Mouse (Mus musculus): Measurements from ENCODE around the gene Fank1. TPM values are rescaled to one million over a fixed set of nuclear protein-coding genes. Genes with fewer than 3 reads are reported as not detected.

The Fank1 gene
- polyA plus RNA-seq, 1 experiment from 2014 or later = 0.54 TPM

DNA sequence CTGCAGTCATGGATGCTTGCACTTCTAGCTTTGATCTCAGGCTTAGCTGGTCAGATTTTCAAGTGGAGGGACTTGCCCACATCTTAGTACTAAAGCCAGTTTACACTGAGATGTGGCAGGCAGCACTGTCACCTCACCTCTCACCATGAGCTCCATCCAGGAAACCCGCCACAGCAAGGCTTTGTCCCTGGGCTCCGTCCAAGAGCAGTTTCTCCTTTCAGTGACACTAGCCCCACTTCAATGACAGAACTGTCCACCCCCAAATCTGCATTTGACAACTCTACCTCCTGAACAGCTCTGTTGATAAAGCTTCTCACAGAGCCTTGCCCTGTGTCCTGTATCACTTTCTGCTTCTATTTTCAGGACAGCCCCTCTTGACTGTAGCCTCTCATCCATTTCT, 71.5 kb downstream of the Fank1 start:
- Histone ChIP-seq H3K4me3 (replicated peaks) (no peak overlapping the region), H3K9ac (no peak overlapping the region), H3K4me1 (no peaks in the 10 kb centered on the region), H3K4me2 (no peak overlapping the region), H3K36me3 (no peaks in the 10 kb centered on the region), H3K27me3 (replicated peaks) (no peaks in the 10 kb centered on the region), H3K27ac (no peak overlapping the region), H3K9me3 (no peaks in the 10 kb centered on the region)
- 79% methylated on average over 2 of the region's 2 CpGs for WGBS
- ATAC-seq (ENCODE audit: insufficient read depth, low FRiP score, low read depth) = no peak

DNA sequence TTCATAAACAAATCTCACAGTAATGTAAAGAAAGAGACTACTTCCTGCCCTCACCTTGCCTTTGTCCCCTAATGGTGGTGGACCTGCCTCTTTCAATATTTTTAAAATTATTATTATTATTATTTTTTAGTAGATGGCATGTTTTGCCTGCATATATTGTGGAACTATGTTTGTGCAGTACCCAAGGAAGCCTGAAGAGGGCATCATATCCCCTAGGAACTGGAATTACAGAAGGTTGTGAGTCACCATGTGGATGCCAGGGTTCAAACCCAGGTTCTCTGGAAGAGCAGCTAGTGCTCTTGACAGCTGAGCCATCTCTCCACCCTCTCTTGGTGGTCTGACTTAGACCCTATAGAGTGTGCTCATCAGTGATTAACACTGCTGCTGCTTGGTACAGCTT, 74.1 kb downstream of the Fank1 start:
- Histone ChIP-seq H3K9ac (no peak overlapping the region), H3K27ac (no peak overlapping the region), H3K4me1 (no peaks in the 10 kb centered on the region), H3K36me3 (no peaks in the 10 kb centered on the region), H3K9me3 (no peaks in the 10 kb centered on the region), H3K27me3 (replicated peaks) (no peaks in the 10 kb centered on the region), H3K4me2 (no peak overlapping the region), H3K4me3 (replicated peaks) (no peak overlapping the region)
- ATAC-seq (ENCODE audit: insufficient read depth, low FRiP score, low read depth) = no peak

DNA sequence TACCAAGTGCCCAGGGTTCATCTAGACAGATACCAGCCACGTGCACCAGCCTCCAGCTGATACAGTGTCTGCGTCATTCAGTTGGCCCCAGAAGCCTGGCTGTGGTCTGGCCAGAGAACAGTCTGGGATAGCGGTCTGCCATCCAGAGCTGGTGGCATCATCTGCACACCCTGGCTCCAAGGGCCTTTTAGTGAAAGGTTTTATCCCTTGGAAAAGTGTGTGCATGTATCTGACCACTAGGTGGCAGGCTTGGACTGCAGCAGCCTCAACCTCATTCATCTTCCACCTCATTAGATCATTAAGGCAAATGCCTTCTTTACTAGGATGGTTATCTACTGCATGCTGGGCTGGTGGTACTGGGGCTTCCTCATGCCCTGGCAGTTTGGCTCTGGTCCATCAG, 79.6 kb downstream of the Fank1 start:
- no peak overlapping the region for H3K4me2 ChIP-seq
- no peak overlapping the region for H3K27ac ChIP-seq
- no peaks in the 10 kb centered on the region for H3K36me3 ChIP-seq
- no peaks in the 10 kb centered on the region for H3K27me3 ChIP-seq (replicated peaks)
- no peaks in the 10 kb centered on the region for H3K4me1 ChIP-seq
- H3K9me3 ChIP-seq = no peaks in the 10 kb centered on the region
- 0 out of 2 replicates have a peak, but pooled peaks have one; percentile 50 for ATAC-seq (ENCODE audit: insufficient read depth, low FRiP score, low read depth)
- 19% methylated on average over 3 of the region's 3 CpGs for WGBS
- H3K4me3 ChIP-seq (replicated peaks) = no peak overlapping the region
- no peak overlapping the region for H3K9ac ChIP-seq

DNA sequence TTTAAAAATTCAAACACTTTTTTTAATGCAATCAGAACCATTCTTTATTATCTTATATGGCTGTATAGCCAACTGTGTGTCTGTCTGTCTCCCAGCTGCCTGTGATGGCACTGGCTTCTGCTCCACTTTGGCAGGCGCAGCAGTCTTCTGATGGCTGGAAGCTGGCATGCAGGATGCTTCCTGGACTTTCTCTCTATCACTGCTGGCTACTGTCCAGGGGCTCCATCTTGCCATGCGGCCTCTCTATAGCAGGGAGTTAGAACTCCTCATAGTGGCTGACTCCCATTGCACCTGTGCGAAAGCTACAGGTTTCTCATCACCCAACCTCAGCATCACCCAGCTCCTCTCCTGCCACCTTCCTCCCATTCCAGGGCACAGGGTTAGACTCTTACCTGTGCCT, 81.8 kb downstream of the Fank1 start:
- Histone ChIP-seq H3K4me3 (replicated peaks) (no peak overlapping the region), H3K9ac (no peak overlapping the region), H3K4me1 (no peaks in the 10 kb centered on the region), H3K9me3 (no peaks in the 10 kb centered on the region), H3K27me3 (replicated peaks) (no peaks in the 10 kb centered on the region), H3K36me3 (no peaks in the 10 kb centered on the region), H3K27ac (no peak overlapping the region), H3K4me2 (no peak overlapping the region)
- ATAC-seq (ENCODE audit: insufficient read depth, low FRiP score, low read depth) = no peak
- WGBS = 87% methylated on average over 3 of the region's 3 CpGs

DNA sequence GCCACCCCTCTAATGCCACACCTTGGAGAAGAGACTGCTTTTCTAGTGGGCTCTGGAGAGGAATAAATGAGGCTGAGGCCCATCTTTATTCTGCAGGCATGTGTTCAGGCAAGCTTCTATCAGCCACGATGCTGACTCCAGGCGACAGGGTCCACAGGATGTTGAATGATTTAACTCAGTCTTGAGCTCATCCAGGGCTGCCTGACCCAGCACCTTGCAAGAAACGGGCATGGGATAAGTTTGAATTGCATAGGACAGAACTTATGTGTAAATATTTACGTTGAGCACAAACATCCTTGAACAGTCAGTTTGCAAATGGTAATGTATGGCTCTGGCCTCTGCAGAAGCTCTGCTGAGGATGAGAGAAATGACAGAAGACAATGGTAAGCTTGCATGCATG, 82.9 kb downstream of the Fank1 start:
- no peak for ATAC-seq (ENCODE audit: insufficient read depth, low FRiP score, low read depth)
- Histone ChIP-seq H3K4me1 (no peaks in the 10 kb centered on the region), H3K27me3 (replicated peaks) (no peaks in the 10 kb centered on the region), H3K4me3 (replicated peaks) (no peak overlapping the region), H3K27ac (no peak overlapping the region), H3K9me3 (no peaks in the 10 kb centered on the region), H3K9ac (no peak overlapping the region), H3K4me2 (no peak overlapping the region), H3K36me3 (no peaks in the 10 kb centered on the region)
- 30% methylated on average over 4 of the region's 4 CpGs for WGBS

DNA sequence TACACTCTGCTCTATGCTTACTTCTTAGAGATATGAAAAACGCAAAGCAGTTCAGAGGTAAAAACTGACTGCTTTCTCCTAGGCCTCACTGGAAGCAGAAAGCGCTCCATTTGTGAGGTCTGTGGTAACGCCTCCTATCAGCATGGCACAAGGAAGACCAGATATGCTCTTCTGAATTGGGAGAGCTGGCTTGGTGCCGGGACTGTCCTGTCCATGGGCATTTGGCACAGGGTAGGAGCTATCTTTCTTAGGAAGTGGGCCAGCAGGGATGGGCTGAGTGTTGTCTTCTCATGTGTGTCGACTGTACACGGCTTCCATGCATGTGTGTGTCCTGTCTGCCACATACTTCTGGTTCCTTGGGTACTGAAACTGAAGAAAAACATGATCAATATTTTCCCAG, 85.6 kb downstream of the Fank1 start:
- Histone ChIP-seq H3K4me1 (no peaks in the 10 kb centered on the region), H3K9ac (no peak overlapping the region), H3K4me2 (no peak overlapping the region), H3K27ac (no peak overlapping the region), H3K9me3 (no peaks in the 10 kb centered on the region), H3K4me3 (replicated peaks) (no peak overlapping the region), H3K36me3 (no peaks in the 10 kb centered on the region), H3K27me3 (replicated peaks) (no peaks in the 10 kb centered on the region)
- 88% methylated on average over 6 of the region's 6 CpGs for WGBS
- ATAC-seq (ENCODE audit: insufficient read depth, low FRiP score, low read depth) = no peak

DNA sequence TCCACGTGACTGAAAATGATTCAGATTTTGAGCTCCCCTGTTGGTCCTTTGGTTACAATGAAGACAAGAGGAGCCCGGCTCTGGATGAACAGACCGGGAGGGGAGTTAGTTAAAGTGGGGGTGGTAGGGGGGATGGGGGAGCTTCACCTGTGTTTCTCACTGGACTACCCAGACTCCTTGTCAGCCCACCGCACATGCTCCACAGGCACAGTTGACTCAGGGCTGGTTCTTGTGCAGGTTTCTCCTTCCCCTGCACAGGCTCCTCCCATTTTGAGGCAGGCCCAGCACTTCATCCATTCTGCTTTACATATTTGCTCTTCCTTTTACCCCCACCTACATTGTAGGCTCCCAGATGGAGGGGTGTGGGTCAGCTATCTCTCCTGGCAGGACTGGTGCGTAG, 86.1 kb downstream of the Fank1 start:
- 81% methylated on average over 5 of the region's 5 CpGs for WGBS
- no peak overlapping the region for H3K9ac ChIP-seq
- no peaks in the 10 kb centered on the region for H3K4me1 ChIP-seq
- no peak overlapping the region for H3K27ac ChIP-seq
- no peak overlapping the region for H3K4me3 ChIP-seq (replicated peaks)
- no peaks in the 10 kb centered on the region for H3K36me3 ChIP-seq
- no peaks in the 10 kb centered on the region for H3K9me3 ChIP-seq
- H3K27me3 ChIP-seq (replicated peaks) = no peaks in the 10 kb centered on the region
- H3K4me2 ChIP-seq = no peak overlapping the region
- no peak for ATAC-seq (ENCODE audit: insufficient read depth, low FRiP score, low read depth)

DNA sequence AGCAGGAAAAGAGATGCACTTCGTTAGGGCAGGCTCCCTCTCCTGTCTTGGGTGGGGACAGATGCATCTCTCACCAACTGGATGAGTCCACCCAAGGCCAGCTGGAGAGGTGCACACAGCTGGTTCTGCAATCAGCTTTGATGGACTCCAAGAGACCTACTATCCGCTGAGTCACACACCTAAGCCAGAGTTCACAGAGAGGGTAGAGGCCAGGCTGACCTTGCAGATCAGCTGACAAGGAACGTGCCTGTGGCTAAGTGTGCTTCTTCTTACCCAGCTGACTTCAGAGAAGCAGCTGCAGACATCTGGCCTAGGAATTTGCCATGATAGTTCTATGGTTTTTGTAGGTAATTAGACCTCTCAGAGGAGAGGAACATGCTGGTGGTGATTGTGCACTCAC, 86.5 kb downstream of the Fank1 start:
- Histone ChIP-seq H3K9ac (no peak overlapping the region), H3K4me3 (replicated peaks) (no peak overlapping the region), H3K27ac (no peak overlapping the region), H3K9me3 (no peaks in the 10 kb centered on the region), H3K36me3 (no peaks in the 10 kb centered on the region), H3K4me1 (no peaks in the 10 kb centered on the region), H3K27me3 (replicated peaks) (no peaks in the 10 kb centered on the region), H3K4me2 (no peak overlapping the region)
- no peak for ATAC-seq (ENCODE audit: insufficient read depth, low FRiP score, low read depth)
- WGBS = 49% methylated on average over 3 of the region's 3 CpGs

DNA sequence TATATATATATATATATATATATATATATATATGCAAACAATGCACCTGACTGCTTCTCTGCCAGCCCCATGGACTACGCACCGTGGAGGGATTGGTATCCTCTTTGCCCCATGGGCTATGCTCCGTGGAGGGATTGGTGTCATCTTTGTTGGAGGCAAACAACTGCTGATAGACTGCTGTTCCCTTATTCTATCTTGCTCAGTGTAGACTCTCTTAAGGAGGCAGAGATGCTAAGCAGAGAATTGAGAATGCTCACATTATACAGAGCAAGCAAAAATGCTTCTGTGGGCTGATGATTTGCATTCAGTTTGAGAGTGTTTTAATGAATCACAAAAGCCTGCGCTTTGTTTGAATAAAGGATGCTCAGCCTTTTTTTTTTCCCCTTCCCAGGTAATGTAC, 87.0 kb downstream of the Fank1 start:
- 82% methylated on average over 4 of the region's 4 CpGs for WGBS

DNA sequence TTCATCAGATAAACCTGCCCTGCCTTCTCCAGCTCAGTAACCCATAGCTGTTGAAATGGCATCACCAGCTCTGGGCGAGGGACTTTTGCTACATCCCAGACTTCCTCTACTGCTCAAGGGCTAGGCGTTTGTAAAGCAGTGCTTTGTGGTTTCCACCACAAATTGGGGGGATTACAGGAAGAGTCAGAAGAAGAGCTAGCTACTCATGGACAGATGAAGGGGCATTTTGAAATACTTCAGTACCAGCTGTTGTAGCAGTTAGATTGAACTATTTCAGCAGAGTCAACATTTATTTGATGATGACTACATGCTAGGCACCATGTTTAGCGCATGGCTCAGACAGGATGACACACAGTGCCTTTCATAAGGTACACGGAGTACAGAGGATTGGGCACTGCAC, 93.6 kb downstream of the Fank1 start:
- no peak overlapping the region for H3K4me3 ChIP-seq (replicated peaks)
- H3K9ac ChIP-seq = no peak overlapping the region
- 87% methylated on average over 4 of the region's 4 CpGs for WGBS
- H3K9me3 ChIP-seq = no peaks in the 10 kb centered on the region
- no peak for ATAC-seq (ENCODE audit: insufficient read depth, low FRiP score, low read depth)
- no peak overlapping the region for H3K27ac ChIP-seq
- H3K36me3 ChIP-seq = no peaks in the 10 kb centered on the region
- no peaks in the 10 kb centered on the region for H3K27me3 ChIP-seq (replicated peaks)
- H3K4me1 ChIP-seq = no peaks in the 10 kb centered on the region
- no peak overlapping the region for H3K4me2 ChIP-seq

More for the DNA sequence above, 87.0 kb downstream of the Fank1 start:
- no peaks in the 10 kb centered on the region for H3K9me3 ChIP-seq
- no peaks in the 10 kb centered on the region for H3K36me3 ChIP-seq
- no peak overlapping the region for H3K27ac ChIP-seq
- H3K4me3 ChIP-seq (replicated peaks) = no peak overlapping the region
- no peak overlapping the region for H3K9ac ChIP-seq
- H3K4me1 ChIP-seq = no peaks in the 10 kb centered on the region
- no peak for ATAC-seq (ENCODE audit: insufficient read depth, low FRiP score, low read depth)
- H3K27me3 ChIP-seq (replicated peaks) = no peaks in the 10 kb centered on the region
- H3K4me2 ChIP-seq = no peak overlapping the region

DNA sequence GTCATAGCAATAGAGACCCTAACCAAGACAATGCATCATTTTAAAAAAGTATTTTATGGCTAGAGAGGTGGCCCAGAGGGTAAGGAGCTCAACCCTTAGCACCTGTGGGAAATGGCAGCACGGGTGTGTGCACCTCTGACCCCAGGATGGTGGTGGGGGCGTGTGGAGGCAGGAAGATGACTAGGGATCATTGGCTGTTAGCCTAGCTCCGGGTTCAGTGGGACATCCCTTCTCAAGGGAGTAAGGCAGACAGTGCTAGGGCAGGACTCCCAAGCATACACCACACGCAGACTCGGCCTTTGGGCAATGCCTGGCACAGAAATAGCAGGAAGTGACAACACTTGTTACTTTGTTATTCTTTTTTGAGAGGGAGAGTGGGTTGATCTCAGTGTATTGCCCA, 96.0 kb downstream of the Fank1 start:
- Histone ChIP-seq H3K36me3 (no peaks in the 10 kb centered on the region), H3K4me3 (replicated peaks) (no peak overlapping the region), H3K4me2 (no peak overlapping the region), H3K9ac (no peak overlapping the region), H3K27ac (no peak overlapping the region), H3K27me3 (replicated peaks) (no peaks in the 10 kb centered on the region), H3K4me1 (no peaks in the 10 kb centered on the region), H3K9me3 (no peaks in the 10 kb centered on the region)
- no peak for ATAC-seq (ENCODE audit: insufficient read depth, low FRiP score, low read depth)
- WGBS = 79% methylated on average over 5 of the region's 5 CpGs

DNA sequence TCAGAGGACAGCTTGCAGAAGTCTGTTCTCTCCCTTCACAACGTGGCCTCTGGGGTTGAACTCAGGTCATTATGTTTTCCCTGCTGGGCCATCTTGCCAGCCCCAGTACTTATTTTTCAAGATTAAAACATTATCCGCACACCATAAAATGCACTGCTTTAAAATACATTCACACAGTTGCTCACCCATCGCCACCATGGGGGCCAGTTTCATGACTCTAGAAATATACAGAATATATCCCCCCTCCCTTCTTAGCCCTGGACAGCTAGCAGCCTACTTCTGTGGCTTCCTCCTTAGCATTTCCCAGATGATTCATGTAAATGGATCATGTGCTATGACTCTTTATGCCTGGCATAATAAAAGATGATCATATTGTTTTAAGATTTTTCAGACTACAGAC, 99.5 kb downstream of the Fank1 start:
- no peak overlapping the region for H3K27ac ChIP-seq
- no peaks in the 10 kb centered on the region for H3K36me3 ChIP-seq
- 75% methylated on average over 3 of the region's 3 CpGs for WGBS
- no peak overlapping the region for H3K9ac ChIP-seq
- H3K27me3 ChIP-seq (replicated peaks) = no peaks in the 10 kb centered on the region
- H3K4me3 ChIP-seq (replicated peaks) = no peak overlapping the region
- H3K4me2 ChIP-seq = no peak overlapping the region
- H3K4me1 ChIP-seq = no peaks in the 10 kb centered on the region
- ATAC-seq (ENCODE audit: insufficient read depth, low FRiP score, low read depth) = no peak
- no peaks in the 10 kb centered on the region for H3K9me3 ChIP-seq

DNA sequence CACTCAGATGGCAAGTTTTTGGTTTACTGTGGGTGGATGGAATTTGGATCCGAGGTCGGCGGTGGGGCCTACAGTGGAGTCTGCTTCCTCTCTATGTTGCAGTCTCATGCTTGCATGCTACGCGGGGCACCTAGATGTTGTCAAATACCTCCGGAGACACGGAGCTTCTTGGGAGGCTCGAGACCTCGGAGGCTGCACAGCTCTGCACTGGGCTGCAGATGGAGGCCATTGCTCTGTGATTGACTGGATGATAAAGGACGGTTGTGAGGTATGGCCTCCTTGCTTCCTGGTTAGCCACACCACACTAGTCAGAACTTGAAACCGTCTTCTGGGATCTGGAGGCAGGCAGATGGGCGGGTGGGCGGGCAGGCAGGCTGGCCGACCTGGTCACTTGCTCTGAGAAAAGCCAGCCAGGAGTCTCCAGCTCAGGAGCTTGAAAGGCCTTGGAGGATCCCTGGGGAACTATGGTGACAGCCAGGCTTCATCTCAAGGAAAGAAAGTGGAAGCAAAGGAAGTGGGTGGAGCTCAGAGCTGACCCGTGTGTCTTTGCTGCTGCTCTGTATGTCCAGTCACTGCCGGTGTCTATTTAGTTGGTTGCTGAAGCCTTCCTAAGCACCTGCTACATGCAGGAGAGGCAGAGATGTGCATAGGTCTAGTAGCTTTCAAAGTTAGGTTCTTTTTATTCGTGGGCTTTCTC, 100.1 kb downstream of the Fank1 start:
- 74% methylated on average over 17 of the region's 17 CpGs for WGBS

More for the DNA sequence above, 100.1 kb downstream of the Fank1 start:
- Histone ChIP-seq H3K9ac (no peak overlapping the region), H3K9me3 (no peaks in the 10 kb centered on the region), H3K27ac (no peak overlapping the region), H3K27me3 (replicated peaks) (no peaks in the 10 kb centered on the region), H3K4me2 (no peak overlapping the region), H3K4me1 (no peaks in the 10 kb centered on the region), H3K4me3 (replicated peaks) (no peak overlapping the region), H3K36me3 (no peaks in the 10 kb centered on the region)
- no peak for ATAC-seq (ENCODE audit: insufficient read depth, low FRiP score, low read depth)

Measured in stomach, embryonic 15.5 days (tissue).